Mouse (Mus musculus) heart, adult 2 months (tissue): ENCODE results near the gene Selenbp2. TPM values are rescaled to one million over a fixed set of nuclear protein-coding genes. Genes with fewer than 3 reads are reported as not detected.
"Not testable (repeated sequence)": the region's sequence is repeated elsewhere in the genome, so short reads cannot be mapped to it uniquely, and the experiment has no call there.

ENCODE experiments used
- DNase-seq, 2 experiments: peaks; one replicate each; pipeline ENCODE4 v3.0.0; 2021
- H3K27ac ChIP-seq: fragments of 200-600 bp; 2 replicates; pipeline ENCODE4 v1.8.1; 2022
- H3K27me3 ChIP-seq: fragments of 200-500 bp; 2 replicates; pipeline ENCODE4 v1.6.1; 2012; ENCODE audit warnings: mild to moderate bottlenecking, low read length, inconsistent platforms, mixed read lengths; ENCODE audit not compliant: control insufficient read depth, insufficient read depth
- H3K36me3 ChIP-seq: fragments of 200-500 bp; 2 replicates; pipeline ENCODE4 v1.6.1; 2012; ENCODE audit warnings: low read length, inconsistent platforms; ENCODE audit not compliant: control insufficient read depth, insufficient read depth
- H3K4me1 ChIP-seq: fragments of 200-500 bp; 2 replicates; pipeline ENCODE4 v1.6.1; 2011; ENCODE audit warnings: low read length; ENCODE audit not compliant: control insufficient read depth, insufficient read depth
- H3K4me3 ChIP-seq: fragments of 200-600 bp; 2 replicates; pipeline ENCODE4 v1.8.1; 2022
- H3K79me2 ChIP-seq: fragments of 200-500 bp; replicated peaks from 2 replicates; pipeline ENCODE4 v1.6.1; 2012; ENCODE audit warnings: mild to moderate bottlenecking, inconsistent platforms, low read length, moderate library complexity, mixed read lengths; ENCODE audit not compliant: control insufficient read depth, insufficient read depth
- H3K9ac ChIP-seq: fragments of 200-500 bp; 2 replicates; pipeline ENCODE4 v1.6.1; 2012; ENCODE audit warnings: low read depth, mild to moderate bottlenecking, control low read depth, inconsistent platforms, low read length, mixed read lengths
- CTCF ChIP-seq: fragments of 200-600 bp; IDR thresholded peaks from 2 replicates; pipeline ENCODE4 v1.8.1; 2022; ENCODE audit warnings: antibody characterized with exemption, mild to moderate bottlenecking, moderate library complexity
- EP300 ChIP-seq: fragments of 200-500 bp; IDR thresholded peaks from 2 replicates; pipeline ENCODE4 v1.6.1; 2011; ENCODE audit warnings: low read depth, low read length, control low read depth; ENCODE audit not compliant: insufficient read depth
- POLR2A ChIP-seq: fragments of 200-500 bp; IDR thresholded peaks from 2 replicates; pipeline ENCODE4 v1.6.1; 2011; ENCODE audit warnings: mild to moderate bottlenecking, low read depth, low read length, control low read depth; ENCODE audit not compliant: insufficient read depth
- WGBS: fragments of 180-500 bp; shearing (Covaris S2); methylation state at CpG from one replicate; pipeline ENCODE4 v1.1.7; 2018; 5-methylcytosine and 5-hydroxymethylcytosine counted together
- intact Hi-C: fragments of 180-260 bp; cut with DNase I; formaldehyde crosslinking; loops from one replicate; pipeline ENCODE4 v1.15.1; 2025
- polyA plus RNA-seq: library from polyadenylated mRNA; depleted of rRNA; stranded (reverse); fragments of >200 nt; gene quantifications from 2 replicates; pipeline ENCODE4 v1.2.3, GENCODE M21; 2012
- total RNA-seq, 2 experiments: library from RNA; stranded (reverse); gene quantifications; 2 replicates each; pipeline ENCODE4 v1.2.3; 2021

Gene Selenbp2
- total and polyA plus RNA-seq, 3 experiments = 4.1 to 19.0 (median 12.4) TPM

DNA sequence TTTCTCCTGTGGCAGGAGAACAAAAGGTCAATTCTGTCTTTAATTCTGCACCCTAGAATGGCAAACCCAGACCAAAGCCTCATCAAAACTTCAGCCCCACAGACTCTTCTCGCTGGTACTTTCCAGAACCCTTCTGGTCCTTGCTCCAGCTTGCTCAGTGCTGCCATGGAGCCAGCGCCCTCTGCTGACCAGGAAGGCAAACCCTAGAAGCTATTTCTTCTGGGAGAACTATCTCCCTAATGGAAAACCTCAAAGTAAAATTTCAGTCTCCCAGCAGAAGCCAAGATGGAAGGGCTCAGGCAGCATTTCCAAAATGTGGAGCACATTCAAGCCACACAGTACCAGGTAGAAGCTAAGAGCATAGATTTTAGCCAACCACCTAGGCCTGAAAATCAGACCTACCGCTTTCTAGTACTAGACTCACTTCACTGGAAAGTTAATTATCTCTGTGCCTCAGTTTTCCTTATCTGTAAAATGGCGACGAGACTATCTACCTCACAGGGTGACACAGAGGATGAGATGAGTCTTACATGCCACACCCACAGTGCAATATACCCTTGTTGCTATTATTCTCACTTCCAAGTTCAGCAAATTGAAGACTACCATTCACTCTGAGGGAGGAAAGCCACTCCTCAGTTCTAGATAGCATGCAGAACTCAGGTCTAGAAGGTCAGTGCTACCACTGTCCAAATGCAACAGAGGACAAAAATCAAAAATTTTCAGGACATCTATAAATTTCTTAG lies 28.1 kb upstream of the Selenbp2 start:
- intact Hi-C loops, H3K36me3 ChIP-seq, H3K79me2 ChIP-seq, H3K27me3 ChIP-seq, H3K9ac ChIP-seq, DNase-seq, H3K27ac ChIP-seq, H3K4me3 ChIP-seq, H3K4me1 ChIP-seq: not testable (repeated sequence)
- TF ChIP-seq CTCF = peak; percentile 36
- 39% methylated on average over 5 of the region's 5 CpGs for WGBS

GRCm38 (mm10) chr3:94665896-94666295 lies 27.5 kb upstream of the Selenbp2 start:
- DNase-seq, intact Hi-C loops, H3K27ac ChIP-seq: not testable (repeated sequence)

GRCm38 (mm10) chr3:94675101-94675500 lies 18.3 kb upstream of the Selenbp2 start:
- H3K9ac ChIP-seq, H3K27ac ChIP-seq, H3K79me2 ChIP-seq, H3K27me3 ChIP-seq, H3K4me1 ChIP-seq, DNase-seq, H3K4me3 ChIP-seq, intact Hi-C loops, H3K36me3 ChIP-seq: not testable (repeated sequence)
- WGBS = 86% methylated on average over 9 of the region's 9 CpGs

More at GRCm38 (mm10) chr3:94665896-94666295, 27.5 kb upstream of the Selenbp2 start:
- H3K4me1 ChIP-seq, H3K36me3 ChIP-seq, H3K9ac ChIP-seq, H3K79me2 ChIP-seq, H3K4me3 ChIP-seq, H3K27me3 ChIP-seq: not testable (repeated sequence)
- 16% methylated on average over 7 of the region's 7 CpGs for WGBS

GRCm38 (mm10) chr3:94679351-94679841 lies 14.0 kb upstream of the Selenbp2 start:
- Histone ChIP-seq H3K36me3 (no peaks in the 10 kb centered on the region), H3K4me1 (no peaks in the 10 kb centered on the region), H3K27me3 (no peaks in the 10 kb centered on the region), H3K9ac (no peak overlapping the region), H3K4me3 (no peak overlapping the region), H3K79me2 (no peaks in the 10 kb centered on the region), H3K27ac (no peak overlapping the region)
- 82% methylated on average over 8 of the region's 8 CpGs for WGBS
- intact Hi-C loops = no loop called here
- TF ChIP-seq EP300 = no peak
- no peak for TF ChIP-seq POLR2A
- no peak for TF ChIP-seq CTCF
- no peak for DNase-seq

DNA sequence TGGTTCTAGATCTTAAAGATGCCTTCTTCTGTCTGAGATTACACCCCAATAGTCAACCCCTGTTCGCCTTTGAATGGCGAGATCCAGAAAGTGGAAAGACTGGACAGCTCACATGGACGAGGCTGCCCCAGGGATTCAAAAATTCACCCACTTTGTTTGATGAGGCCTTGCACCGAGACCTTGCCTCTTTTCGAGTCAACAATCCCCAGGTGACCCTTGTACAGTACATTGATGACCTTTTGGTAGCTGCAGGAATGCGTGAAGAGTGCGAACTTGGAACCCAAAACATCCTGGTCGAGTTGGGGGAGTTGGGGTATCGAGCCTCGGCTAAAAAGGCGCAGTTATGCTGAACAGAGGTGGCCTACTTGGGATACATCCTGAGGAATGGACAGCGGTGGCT lies 13.3 kb upstream of the Selenbp2 start:
- intact Hi-C loops, H3K27me3 ChIP-seq, H3K9ac ChIP-seq, H3K79me2 ChIP-seq, H3K4me3 ChIP-seq, DNase-seq, H3K27ac ChIP-seq, H3K4me1 ChIP-seq, H3K36me3 ChIP-seq: not testable (repeated sequence)
- WGBS = 88% methylated on average over 12 of the region's 12 CpGs

DNA sequence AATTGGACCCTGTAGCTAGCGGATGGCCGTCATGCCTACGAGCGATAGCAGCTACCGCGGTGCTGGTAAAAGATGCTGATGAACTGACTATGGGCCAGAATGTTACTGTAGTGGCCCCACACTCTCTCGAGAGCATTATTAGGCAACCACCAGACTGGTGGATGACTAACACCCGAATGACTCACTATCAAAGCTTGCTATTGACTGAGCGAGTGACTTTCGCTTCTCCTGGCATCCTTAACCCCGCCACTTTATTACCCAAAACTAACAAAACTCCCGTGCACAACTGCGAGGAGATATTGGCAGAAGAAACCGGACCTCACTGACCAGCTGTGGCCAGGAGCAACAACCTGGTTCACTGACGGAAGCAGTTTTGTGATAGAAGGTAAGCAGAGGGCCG lies 12.6 kb upstream of the Selenbp2 start:
- Histone ChIP-seq H3K27me3 (no peaks in the 10 kb centered on the region), H3K4me1 (no peaks in the 10 kb centered on the region), H3K36me3 (no peaks in the 10 kb centered on the region), H3K4me3 (no peak overlapping the region), H3K9ac (no peak overlapping the region), H3K27ac (no peak overlapping the region), H3K79me2 (no peaks in the 10 kb centered on the region)
- 73% methylated on average over 16 of the region's 16 CpGs for WGBS
- TF ChIP-seq POLR2A = no peak
- no peak for TF ChIP-seq CTCF
- DNase-seq = peak in 1 of 2 experiments; percentile 24
- intact Hi-C loops = no loop called here

- Histone ChIP-seq H3K36me3 (no peaks in the 10 kb centered on the region), H3K4me1 (no peaks in the 10 kb centered on the region), H3K9ac (no peak overlapping the region), H3K27me3 (no peaks in the 10 kb centered on the region), H3K4me3 (no peak overlapping the region), H3K27ac (no peak overlapping the region), H3K79me2 (no peaks in the 10 kb centered on the region)
- TF ChIP-seq EP300 (no peak), POLR2A (no peak), CTCF (no peak)
- intact Hi-C loops = no loop called here
- DNase-seq = no peak
- WGBS = 80% methylated on average over 6 of the region's 6 CpGs
These were observed 9.7 kb upstream of the Selenbp2 start for GRCm38 (mm10) chr3:94683646-94684045.

DNA sequence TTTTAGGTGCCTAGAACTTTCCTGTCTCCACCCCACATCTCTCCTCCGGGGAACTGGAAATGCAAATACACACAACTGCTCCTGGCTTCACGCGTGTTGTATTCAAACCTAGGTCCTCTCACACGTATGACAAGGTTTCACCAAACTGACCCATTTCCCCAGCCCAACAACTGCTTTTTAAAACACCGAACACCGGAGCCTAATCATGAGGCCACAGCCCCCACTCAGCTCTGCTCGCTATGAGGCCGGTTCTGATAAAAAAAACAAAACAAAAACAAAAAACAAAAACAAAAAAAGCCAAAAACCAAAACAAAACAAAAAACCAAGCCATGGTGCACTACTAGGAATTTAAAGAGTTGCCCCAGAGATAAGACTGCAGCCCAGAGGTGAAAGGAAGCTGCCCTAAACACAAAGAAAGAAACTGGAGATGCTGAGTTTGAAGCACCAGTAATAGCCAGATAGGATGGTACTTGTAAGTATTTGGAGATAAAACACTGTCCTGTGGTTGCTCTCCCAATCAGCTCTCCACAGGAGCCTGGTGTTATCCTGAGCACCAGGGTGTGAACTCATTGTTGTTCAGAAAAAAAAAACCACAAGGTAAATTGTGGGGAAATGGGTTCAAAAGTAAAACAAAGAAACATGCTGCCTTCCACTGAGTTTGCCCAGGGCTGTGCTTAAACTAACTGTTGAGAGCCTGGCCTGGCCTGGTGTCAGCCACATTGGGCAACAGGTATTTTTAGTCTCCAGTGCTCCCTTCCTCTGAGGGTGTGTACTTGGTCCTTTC lies 7.2 kb upstream of the Selenbp2 start:
- H3K79me2 ChIP-seq, DNase-seq, H3K36me3 ChIP-seq, intact Hi-C loops, H3K27ac ChIP-seq, H3K9ac ChIP-seq, H3K27me3 ChIP-seq, H3K4me3 ChIP-seq, H3K4me1 ChIP-seq: not testable (repeated sequence)
- WGBS = 79% methylated on average over 8 of the region's 8 CpGs

DNA sequence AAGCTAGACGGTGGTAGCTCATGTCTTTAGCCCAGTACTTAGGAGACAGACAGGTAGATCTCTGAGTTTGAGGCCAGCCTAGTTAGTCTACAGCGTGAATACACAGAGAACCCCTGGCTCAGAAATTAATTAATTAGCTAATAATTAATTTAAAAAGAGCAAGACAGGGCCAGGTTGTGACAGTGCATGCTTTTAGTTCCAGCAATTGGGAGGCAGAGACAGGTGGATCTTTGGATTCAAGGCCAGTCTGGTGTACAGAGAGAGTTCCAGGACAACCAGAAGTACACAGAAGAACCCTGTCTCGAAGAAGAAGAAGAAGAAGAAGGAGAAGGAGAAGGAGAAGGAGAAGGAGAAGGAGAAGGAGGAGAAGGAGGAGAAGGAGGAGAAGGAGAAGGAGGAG lies 4.7 kb upstream of the Selenbp2 start:
- H3K4me3 ChIP-seq, DNase-seq, H3K4me1 ChIP-seq, H3K9ac ChIP-seq, intact Hi-C loops, H3K27ac ChIP-seq, H3K79me2 ChIP-seq, H3K27me3 ChIP-seq, H3K36me3 ChIP-seq: not testable (repeated sequence)
- WGBS = 95% methylated on average over 3 of the region's 3 CpGs
